8 mouse cellular contexts compared by ENCODE assay signal in the genomic region with DNA sequence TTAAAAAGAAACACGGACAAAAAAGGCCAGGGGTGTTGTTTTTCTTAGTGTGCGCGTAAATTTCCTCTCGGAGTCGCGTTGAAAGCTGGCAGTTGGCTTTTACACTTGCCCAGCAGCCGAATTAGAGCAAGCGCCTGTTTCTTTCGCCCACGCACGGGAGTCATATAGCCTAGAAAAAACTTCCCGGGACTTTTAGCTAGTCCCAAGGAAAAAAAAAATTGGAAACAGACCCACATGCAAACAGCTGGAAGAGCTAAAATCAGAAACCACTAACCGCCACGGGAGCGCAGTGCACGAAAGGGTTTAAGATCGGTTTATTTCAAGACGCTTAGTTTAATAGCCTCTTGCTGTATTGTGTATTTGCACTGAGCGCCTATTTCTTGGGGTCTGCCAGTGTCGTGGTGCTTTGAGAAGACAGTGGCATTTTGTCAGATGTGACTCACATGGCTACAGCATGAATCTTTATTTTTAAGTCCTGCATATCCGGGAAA. TPM values are rescaled to one million over a fixed set of nuclear protein-coding genes. Genes with fewer than 3 reads are reported as not detected.
A peak's percentile ranks its signal among the peaks of the same experiment; 100 is the strongest.
DNase-seq lines count a peak whose midpoint lies in the region; ATAC-seq and TF ChIP-seq lines count a peak whose summit lies in the region.

No protein-coding gene starts in this region.

- H3K27me3 ChIP-seq in C2C12 (ENCODE audit: control insufficient read depth, insufficient read depth, insufficient read length) = no peaks in the 10 kb centered on the region
- H3K27me3 ChIP-seq in forebrain, embryonic 16.5 days (replicated peaks; ENCODE audit: control insufficient read depth, insufficient read depth, low read length) = peaks cover 10% of the 10 kb centered on the region; the same call in 1 of the 2 replicates
- H3K27me3 ChIP-seq in intestine, embryonic 15.5 days (replicated peaks) = no peaks in the 10 kb centered on the region
- peaks cover 6% of the 10 kb centered on the region for H3K27me3 ChIP-seq in lung, embryonic 16.5 days (ENCODE audit: control insufficient read depth, insufficient read depth, low read depth, low read length)
- H3K27me3 ChIP-seq in stomach, postnatal 0 days (ENCODE audit: control insufficient read depth, insufficient read depth, low read length) = no peaks in the 10 kb centered on the region

- H3K9me3 ChIP-seq in forebrain, embryonic 16.5 days (ENCODE audit: control insufficient read depth, low read length) = no peaks in the 10 kb centered on the region
- H3K9me3 ChIP-seq in intestine, embryonic 15.5 days = no peaks in the 10 kb centered on the region
- H3K9me3 ChIP-seq in lung, embryonic 16.5 days (ENCODE audit: control insufficient read depth, low read length) = no peaks in the 10 kb centered on the region
- H3K9me3 ChIP-seq in stomach, postnatal 0 days (ENCODE audit: control insufficient read depth, low read length) = no peaks in the 10 kb centered on the region

- TF ChIP-seq EP300 in stomach, postnatal 0 days (optimal IDR thresholded peaks at IDR 0.05) = no peak

- peak overlapping the region; percentile 84 for H3K4me3 ChIP-seq in C2C12 (ENCODE audit: insufficient read depth, poor library complexity, severe bottlenecking)
- H3K4me3 ChIP-seq in forebrain, embryonic 16.5 days (replicated peaks; ENCODE audit: low read length) = peak overlapping the region; percentile 82
- peak overlapping the region; percentile 78 for H3K4me3 ChIP-seq in intestine, embryonic 15.5 days (replicated peaks)
- peak overlapping the region; percentile 82 for H3K4me3 ChIP-seq in lung, embryonic 16.5 days (ENCODE audit: low read length)
- peak overlapping the region; percentile 86 for H3K4me3 ChIP-seq in stomach, postnatal 0 days (ENCODE audit: low read depth, low read length)

- H3K79me2 ChIP-seq in C2C12 (ENCODE audit: control insufficient read depth, insufficient read depth) = peaks cover 62% of the 10 kb centered on the region

- TF ChIP-seq CTCF in C2C12 (IDR thresholded peaks at IDR 0.05; ENCODE audit: control insufficient read depth, insufficient read depth, insufficient read length) = no peak
- 0 out of 2 replicates have a peak, but pooled peaks have one; percentile 13 for TF ChIP-seq CTCF in stomach, postnatal 0 days (IDR thresholded peaks at IDR 0.05; ENCODE audit: low read depth)

- H3K36me3 ChIP-seq in C2C12 (ENCODE audit: control insufficient read depth, insufficient read depth) = peaks cover 35% of the 10 kb centered on the region
- H3K36me3 ChIP-seq in forebrain, embryonic 16.5 days (ENCODE audit: control insufficient read depth, insufficient read depth) = 0 out of 2 replicates have a peak, but pooled peaks cover 3% of the 10 kb centered on the region
- H3K36me3 ChIP-seq in intestine, embryonic 15.5 days = no peaks in the 10 kb centered on the region
- peaks cover 3% of the 10 kb centered on the region; the same call in 1 of the 2 replicates for H3K36me3 ChIP-seq in lung, embryonic 16.5 days (ENCODE audit: control insufficient read depth, insufficient read depth, low read length)
- 0 out of 2 replicates have a peak, but pooled peaks cover 10% of the 10 kb centered on the region for H3K36me3 ChIP-seq in stomach, postnatal 0 days (ENCODE audit: control insufficient read depth, insufficient read depth, low read length)

- peak overlapping the region; percentile 96 for H3K4me2 ChIP-seq in forebrain, embryonic 16.5 days (ENCODE audit: low read length)
- H3K4me2 ChIP-seq in intestine, embryonic 15.5 days (replicated peaks) = peak overlapping the region; percentile 82
- H3K4me2 ChIP-seq in lung, embryonic 16.5 days (ENCODE audit: low read depth, low read length) = peak overlapping the region; percentile 98
- peak overlapping the region; percentile 91 for H3K4me2 ChIP-seq in stomach, postnatal 0 days (replicated peaks; ENCODE audit: low read depth)

- DNase-seq in adrenal gland, adult (ENCODE audit: inconsistent age in 2 of 2, low spot score in 1 of 2) = peak; percentile 9 to 65
- no peak for DNase-seq in adrenal gland, postnatal 4 days (ENCODE audit: low spot score in 2 of 2)
- DNase-seq in stomach, postnatal 0 days (ENCODE audit: low spot score) = no peak
- no peak for DNase-seq in gastrocnemius, adult 8-10 months (ENCODE audit: low spot score in 2 of 2)

- H3K9ac ChIP-seq in forebrain, embryonic 16.5 days (replicated peaks; ENCODE audit: low read depth, low read length) = peak overlapping the region; percentile 71
- peak overlapping the region; percentile 71 for H3K9ac ChIP-seq in intestine, embryonic 15.5 days
- peak overlapping the region; percentile 85 for H3K9ac ChIP-seq in lung, embryonic 16.5 days (ENCODE audit: low read length)
- peak overlapping the region; percentile 96 for H3K9ac ChIP-seq in stomach, postnatal 0 days (ENCODE audit: low read length)

- peaks cover 11% of the 10 kb centered on the region for H3K4me1 ChIP-seq in forebrain, embryonic 16.5 days (replicated peaks; ENCODE audit: control insufficient read depth, insufficient read depth, low read length)
- no peaks in the 10 kb centered on the region for H3K4me1 ChIP-seq in intestine, embryonic 15.5 days (replicated peaks)
- H3K4me1 ChIP-seq in lung, embryonic 16.5 days (replicated peaks; ENCODE audit: control insufficient read depth, insufficient read depth, low read length) = peaks cover 7% of the 10 kb centered on the region; the same call in 1 of the 2 replicates
- no peaks in the 10 kb centered on the region for H3K4me1 ChIP-seq in stomach, postnatal 0 days (replicated peaks; ENCODE audit: control insufficient read depth, insufficient read depth)

- peaks cover 53% of the 10 kb centered on the region for H3K79me3 ChIP-seq in C2C12 (ENCODE audit: low read depth)

- ATAC-seq in forebrain, embryonic 16.5 days = no peak
- ATAC-seq in intestine, embryonic 15.5 days = no peak
- no peak for ATAC-seq in lung, embryonic 16.5 days (ENCODE audit: low read depth)
- no peak for ATAC-seq in stomach, postnatal 0 days (ENCODE audit: low FRiP score, low TSS enrichment)

- peak overlapping the region; percentile 45 for H3ac ChIP-seq in C2C12 (ENCODE audit: control insufficient read depth, insufficient read length, low read depth)

- H3K27ac ChIP-seq in forebrain, embryonic 16.5 days (ENCODE audit: low read length) = no peak overlapping the region
- H3K27ac ChIP-seq in intestine, embryonic 15.5 days = peak overlapping the region; percentile 83
- H3K27ac ChIP-seq in lung, embryonic 16.5 days (ENCODE audit: low read length) = peak overlapping the region; percentile 92
- H3K27ac ChIP-seq in stomach, postnatal 0 days (replicated peaks) = peak overlapping the region; percentile 96

- WGBS in forebrain, embryonic 16.5 days = 3% methylated on average over 21 of the region's 21 CpGs
- WGBS in intestine, embryonic 15.5 days = 2% methylated on average over 21 of the region's 21 CpGs
- 2% methylated on average over 21 of the region's 21 CpGs for WGBS in lung, embryonic 16.5 days
- WGBS in stomach, postnatal 0 days = 1% methylated on average over 21 of the region's 21 CpGs

TF ChIP-seq in C2C12, 6 proteins besides CTCF, POLR2A, EP300 and RAD21:
- TF ChIP-seq USF1 (IDR thresholded peaks at IDR 0.05; ENCODE audit: low read depth) (no peak), MYOG (IDR thresholded peaks at IDR 0.05; ENCODE audit: control insufficient read depth, extremely low read depth, insufficient read length) (no peak), CEBPB (IDR thresholded peaks at IDR 0.05; ENCODE audit: low read depth) (no peak), FOSL1 (IDR thresholded peaks at IDR 0.05; ENCODE audit: insufficient read depth, low read length, poor library complexity, severe bottlenecking) (no peak), MYOD1 (IDR thresholded peaks at IDR 0.05; ENCODE audit: control insufficient read depth, insufficient read length, low read depth) (no peak), MAX (IDR thresholded peaks at IDR 0.05) (peak; percentile 23)
TF ChIP-seq in C2C12: peak in this region for 1.

RNA-seq across cellular contexts. Expression of gene Klf5, which starts 1.3 kb away (rescaled TPM):
- total RNA-seq in adrenal gland, postnatal 4 days (2021) = 10 to 100 TPM; 15.2 to 15.7 TPM
- polyA plus RNA-seq in C2C12 (2012; fragmentation: generic; extraction: Trizol) = 26.7 TPM
- 5.1 and 5.5 TPM in 2 replicates for polyA plus RNA-seq in forebrain, embryonic 16.5 days (2015; fragmentation: Nextera tagmentation; extraction: Ambion mirVana)
- polyA plus RNA-seq in intestine, embryonic 15.5 days (2015; fragmentation: Nextera tagmentation; extraction: Ambion mirVana) = 95.8 and 112 TPM in 2 replicates
- polyA plus RNA-seq in lung, embryonic 16.5 days (2015; fragmentation: Nextera tagmentation; extraction: Ambion mirVana) = 33.7 and 35.7 TPM in 2 replicates
- polyA plus RNA-seq in stomach, postnatal 0 days (2015; fragmentation: Nextera tagmentation; extraction: Ambion mirVana) = 101 and 112 TPM in 2 replicates
- 1 to 10 TPM; 3.6 to 6.0 (median 4.7) TPM for total RNA-seq in gastrocnemius, adult 8-10 months (2022)

Comparison
In these comparisons a context has a peak if more than half of its experiments do, and no peak if none do; other contexts are left out.
1. DNase-seq: peak in adrenal gland, adult (2 of 2); none in adrenal gland, postnatal 4 days (0 of 2), stomach, postnatal 0 days (single experiment) and gastrocnemius, adult 8-10 months (0 of 2).
2. Peak in every context shown above with its lines, with median percentiles within 50 percentile points of each other: H3K4me3 ChIP-seq, H3K4me2 ChIP-seq and H3K9ac ChIP-seq.